Mouse (Mus musculus): ENCODE measurements around the gene Ccdc28b. TPM values are rescaled to one million over a fixed set of nuclear protein-coding genes. Genes with fewer than 3 reads are reported as not detected.

Ccdc28b gene
- total RNA-seq (2023), result 8.2 TPM

GRCm38 (mm10) chr4:129623681-129624091, at the start of gene Ccdc28b:
Ccdc28b (minus strand) TSS chr4:129623947.

GRCm38 (mm10) chr4:129672083-129672877, 48.5 kb upstream of the Ccdc28b start, which contains the start of gene Kpna6:
Kpna6 (minus strand) TSS chr4:129672767.

GRCm38 (mm10) chr4:129640638-129641467, 17.1 kb upstream of the Ccdc28b start, which contains the start of gene Txlna:
Txlna (minus strand) TSS chr4:129641065.

GRCm38 (mm10) chr4:129618786-129619691, 4.7 kb downstream of the Ccdc28b start, which contains the start of gene Iqcc:
Iqcc (minus strand) TSS chr4:129619099.

GRCm38 (mm10) chr4:129614093-129614492, 9.7 kb downstream of the Ccdc28b start, which contains the start of gene Dcdc2b:
Dcdc2b (minus strand) TSS chr4:129614257.

GRCm38 (mm10) chr4:129600233-129601158, 23.3 kb downstream of the Ccdc28b start, which contains the start of the genes Eif3i and Tmem234:
Eif3i (minus strand) TSS chr4:129600648.
Tmem234 (plus strand) TSS chr4:129600668.

GRCm38 (mm10) chr4:129578466-129578865, 45.3 kb downstream of the Ccdc28b start, which contains the start of gene Fam167b:
Fam167b (minus strand) TSS chr4:129578549.

GRCm38 (mm10) chr4:129573430-129573829, 50.3 kb downstream of the Ccdc28b start, which contains the start of gene Lck:
Lck (minus strand) TSS chr4:129573641.

Other genes starting within 250 kb of the Ccdc28b start
- 2.8 TPM for gene Zbtb8a, start 245.8 kb downstream of the Ccdc28b start, total RNA-seq (2023)
- gene Zbtb8b, start 183.1 kb downstream of the Ccdc28b start, total RNA-seq (2023), result not detected
- 140 TPM for gene Bsdc1, start 162.4 kb downstream of the Ccdc28b start, total RNA-seq (2023)
- not detected for gene Tssk3, start 132.9 kb downstream of the Ccdc28b start, total RNA-seq (2023)
- gene Fam229a, start 132.8 kb downstream of the Ccdc28b start, total RNA-seq (2023), result 1.9 TPM
- gene Marcksl1, start 110.4 kb downstream of the Ccdc28b start, total RNA-seq (2023), result 17.4 TPM
- 122 TPM for gene Hdac1, start 81.2 kb downstream of the Ccdc28b start, total RNA-seq (2023)
- 793 TPM for gene Lck, start 50.3 kb downstream of the Ccdc28b start, total RNA-seq (2023)
- not detected for gene Fam167b, start 45.4 kb downstream of the Ccdc28b start, total RNA-seq (2023)
- gene Eif3i, start 23.3 kb downstream of the Ccdc28b start, total RNA-seq (2023), result 175 TPM
- 133 TPM for gene Tmem234, start 23.3 kb downstream of the Ccdc28b start, total RNA-seq (2023)
- gene Dcdc2b, start 9.7 kb downstream of the Ccdc28b start, total RNA-seq (2023), result 4.4 TPM
- 22.7 TPM for gene Iqcc, start 4.8 kb downstream of the Ccdc28b start, total RNA-seq (2023)
- 55.2 TPM for gene Txlna, start 17.1 kb upstream of the Ccdc28b start, total RNA-seq (2023)
- gene Kpna6, start 48.8 kb upstream of the Ccdc28b start, total RNA-seq (2023), result 31.3 TPM
- gene Tmem39b, start 72.9 kb upstream of the Ccdc28b start, total RNA-seq (2023), result 13.5 TPM
- gene Khdrbs1, start 118.4 kb upstream of the Ccdc28b start, total RNA-seq (2023), result 132 TPM
- 328 TPM for gene Ptp4a2, start 187.3 kb upstream of the Ccdc28b start, total RNA-seq (2023)

Measured in CD4-positive naive resting alpha-beta T cell, adult 57 days (primary cell).